Mouse (Mus musculus): ENCODE results near the gene Prr23a1. TPM values are rescaled to one million over a fixed set of nuclear protein-coding genes. Genes with fewer than 3 reads are reported as not detected.

Gene Prr23a1
- total RNA-seq, 2 experiments from 2014 or later = not detected

Other genes starting within 250 kb of the Prr23a1 start
- gene Mrps22, start 240.8 kb upstream of the Prr23a1 start, total RNA-seq (2021) = 10 to 100 TPM; 33.3 to 34.0 TPM
- not detected for gene Prr23a2, start 14.0 kb downstream of the Prr23a1 start, total RNA-seq (2021)
- not detected for gene Prr23a3, start 22.3 kb downstream of the Prr23a1 start, total RNA-seq (2021)
- not detected for gene 7420426K07Rik, start 60.6 kb downstream of the Prr23a1 start, total RNA-seq (2021)
- gene Foxl2, start 112.8 kb downstream of the Prr23a1 start, total RNA-seq (2021) = not detected
- 1 to 10 TPM; 8.1 to 9.9 TPM for gene Faim, start 143.9 kb downstream of the Prr23a1 start, total RNA-seq (2021)
- not detected for gene Gm1123, start 193.2 kb downstream of the Prr23a1 start, total RNA-seq (2021)